Mouse (Mus musculus): Measurements from ENCODE around the gene Gm20671.
"Not testable (repeated sequence)": the region's sequence is repeated elsewhere in the genome, so short reads cannot be mapped to it uniquely, and the experiment has no call there.

Gm20671 gene

DNA sequence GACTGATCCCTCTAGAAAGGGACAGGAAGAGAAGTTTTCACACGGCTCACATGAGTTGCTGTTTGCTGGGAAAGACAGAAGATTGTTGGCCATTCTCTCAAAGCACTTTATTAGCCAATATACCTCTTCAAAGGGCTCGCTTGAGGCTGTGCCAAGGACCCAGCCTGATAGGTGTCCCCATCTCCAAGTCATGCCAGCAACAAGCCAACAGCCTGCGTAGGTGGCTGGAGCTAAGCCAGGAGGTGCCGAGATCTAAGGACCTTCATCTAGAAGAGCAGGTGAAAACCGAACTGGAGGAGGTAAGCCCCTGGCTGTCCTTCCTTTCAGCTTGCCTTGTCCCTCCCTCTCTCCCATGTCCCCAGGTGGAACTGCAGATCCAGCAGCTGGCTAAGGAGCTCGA lies 91.1 kb downstream of the Gm20671 start:
- DNase-seq (ENCODE audit: low read depth, low spot score), result no peak

DNA sequence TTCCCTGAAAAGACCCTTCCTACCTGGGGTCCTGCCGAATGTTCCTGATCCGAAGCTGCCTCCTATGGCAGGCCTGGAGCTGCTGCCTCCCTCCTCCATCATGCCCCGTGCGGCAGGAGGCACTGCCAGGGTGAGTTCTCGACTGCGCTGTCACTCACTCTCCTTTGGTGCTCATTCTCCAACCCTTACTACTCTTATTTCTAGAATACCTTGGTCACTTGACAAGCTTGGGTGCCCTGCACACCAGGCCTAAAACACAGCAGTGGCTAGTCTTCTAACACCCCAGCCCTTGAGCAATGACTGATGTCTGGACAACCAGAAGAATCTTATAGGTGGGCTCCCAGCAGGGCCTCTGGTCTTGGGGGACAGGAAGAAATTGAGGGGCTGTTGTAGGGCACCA lies 93.0 kb downstream of the Gm20671 start:
- not testable (repeated sequence) for DNase-seq (ENCODE audit: low read depth, low spot score)

DNA sequence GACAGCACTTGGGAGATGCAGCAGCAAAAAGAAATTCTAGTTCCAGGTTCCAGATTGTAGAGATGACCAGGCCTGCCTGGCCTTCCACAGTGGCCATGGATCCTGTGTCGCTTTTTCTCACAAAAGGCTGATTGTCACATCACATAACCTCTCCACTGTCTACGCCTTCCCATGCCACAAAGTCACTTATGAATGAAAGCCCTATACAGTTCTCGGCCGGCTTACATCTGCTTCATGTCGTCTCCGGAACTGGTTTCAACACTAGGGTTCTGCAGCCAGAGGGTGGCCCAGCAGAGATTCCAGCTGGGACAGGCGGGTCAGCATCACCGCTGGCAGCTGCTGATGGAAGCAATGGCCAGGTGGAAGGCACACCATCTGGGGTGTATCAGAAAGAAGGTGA lies 98.1 kb downstream of the Gm20671 start:
- DNase-seq (ENCODE audit: low read depth, low spot score), result no peak

DNA sequence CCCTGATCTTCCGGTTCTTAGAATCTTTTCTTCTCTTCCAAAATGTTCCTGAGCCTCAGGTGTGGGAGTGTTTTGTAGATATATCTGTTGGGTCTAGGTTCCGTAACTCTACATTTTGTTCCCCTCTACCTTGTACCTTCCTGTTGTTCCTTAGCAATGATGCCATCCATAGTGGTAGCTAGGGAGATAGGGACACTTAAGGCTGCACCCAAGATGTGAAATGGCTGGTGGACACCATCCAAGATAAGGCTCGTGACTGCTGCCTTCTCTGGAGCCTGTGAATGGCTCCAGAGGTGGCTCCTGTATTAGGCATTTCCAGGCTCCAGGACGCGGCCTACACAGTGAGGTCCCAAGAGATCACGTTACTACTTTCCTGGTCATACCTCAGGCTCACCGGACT lies 98.6 kb downstream of the Gm20671 start:
- no peak for DNase-seq (ENCODE audit: low read depth, low spot score)

DNA sequence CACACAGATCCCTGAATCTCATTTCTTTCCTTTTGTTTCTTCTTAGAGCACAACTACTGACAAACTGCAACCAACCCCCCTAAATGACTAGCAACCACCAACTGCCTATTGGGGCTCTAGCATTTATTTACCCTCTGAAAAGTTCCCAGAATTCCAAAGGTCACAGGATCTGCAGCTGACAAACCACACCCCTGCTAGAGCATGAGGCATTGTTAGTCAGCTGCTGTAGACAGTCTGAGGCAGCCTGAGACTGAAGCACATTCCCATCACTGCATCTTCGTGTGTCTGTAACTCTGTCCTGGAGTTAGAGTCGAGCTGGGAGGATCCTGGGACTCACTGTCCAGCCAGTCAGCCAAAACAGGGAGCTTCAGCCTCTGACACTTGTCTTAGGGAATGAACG lies 101.5 kb downstream of the Gm20671 start:
- DNase-seq (ENCODE audit: low read depth, low spot score), result not testable (repeated sequence)

DNA sequence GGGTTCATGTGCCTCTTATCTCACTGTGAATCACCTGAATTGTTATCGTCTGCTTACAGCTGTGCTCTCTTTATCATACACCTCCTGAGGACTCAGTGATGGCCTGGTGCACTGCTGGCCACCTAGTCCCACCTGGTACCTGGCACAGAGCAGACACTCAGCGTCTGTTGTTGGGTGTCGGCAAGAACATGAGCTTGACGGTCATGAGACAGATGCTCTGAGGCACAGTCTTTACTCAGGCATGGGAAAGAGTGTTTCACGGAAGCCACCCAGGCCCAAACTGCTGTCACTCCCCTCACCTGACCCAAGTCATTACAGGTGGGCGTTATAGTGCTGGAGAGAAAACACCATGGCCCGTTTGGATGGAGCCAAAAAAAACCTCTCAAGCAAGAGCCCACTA lies 102.9 kb downstream of the Gm20671 start:
- no peak for DNase-seq (ENCODE audit: low read depth, low spot score)

DNA sequence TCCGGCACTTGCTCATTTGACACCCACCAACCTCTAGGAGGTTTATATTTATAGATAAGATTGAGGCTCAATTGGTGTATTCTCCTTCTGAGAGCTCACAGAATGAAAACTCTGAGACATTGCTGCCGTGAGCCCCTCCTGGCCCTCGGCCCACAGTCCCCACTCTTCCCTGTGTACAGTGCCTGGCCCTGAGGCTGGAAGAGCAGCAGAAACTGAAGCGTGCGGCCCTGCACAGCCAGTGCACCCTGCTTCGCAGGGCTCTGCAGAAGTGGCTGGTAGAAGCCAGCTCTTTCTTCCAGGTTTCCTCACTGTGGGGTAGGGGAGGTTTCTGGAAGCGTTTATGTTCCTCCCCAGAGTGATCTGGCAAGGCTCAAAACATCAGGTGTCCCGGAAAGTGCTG lies 104.2 kb downstream of the Gm20671 start:
- not testable (repeated sequence) for DNase-seq (ENCODE audit: low read depth, low spot score)

DNA sequence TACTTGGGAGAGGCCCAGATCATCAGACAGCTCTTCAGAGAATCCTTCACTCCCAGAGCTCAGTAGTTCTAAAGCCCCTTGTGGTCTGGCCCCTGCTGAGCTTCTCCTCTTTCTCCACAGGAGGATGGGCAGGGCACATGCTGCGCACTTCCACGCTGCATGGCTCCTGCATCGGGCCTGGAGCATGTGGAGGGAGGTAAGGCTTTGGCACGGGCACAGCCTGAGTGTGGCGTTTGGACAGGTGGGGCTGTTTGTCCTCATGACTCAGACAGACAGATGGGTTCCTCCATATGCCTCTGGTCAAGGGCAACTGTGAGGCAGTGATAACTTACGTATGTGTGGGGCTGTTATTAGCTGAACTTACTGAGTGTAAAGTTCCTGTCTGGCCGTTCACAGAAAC lies 104.6 kb downstream of the Gm20671 start:
- no peak for DNase-seq (ENCODE audit: low read depth, low spot score)

DNA sequence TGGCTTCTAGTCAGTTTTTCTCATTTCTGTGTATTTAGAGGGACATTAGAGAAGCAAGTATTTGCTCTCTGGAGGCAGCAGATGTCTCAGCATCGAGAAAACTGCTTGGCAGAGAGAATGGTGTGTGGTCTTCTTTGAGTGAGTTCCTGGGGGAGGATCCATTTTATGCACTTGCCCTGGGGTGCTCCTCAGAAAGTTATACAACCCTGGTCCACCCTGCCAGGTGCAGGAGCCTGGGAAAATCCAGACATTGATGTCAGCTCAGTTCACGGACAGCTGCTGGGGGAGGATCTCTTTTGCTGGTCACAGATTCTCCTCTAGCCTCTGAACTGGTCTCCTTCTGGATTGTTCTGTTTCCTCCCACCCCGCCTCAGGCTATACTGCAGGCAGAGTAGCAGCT lies 105.6 kb downstream of the Gm20671 start:
- no peak for DNase-seq (ENCODE audit: low read depth, low spot score)

DNA sequence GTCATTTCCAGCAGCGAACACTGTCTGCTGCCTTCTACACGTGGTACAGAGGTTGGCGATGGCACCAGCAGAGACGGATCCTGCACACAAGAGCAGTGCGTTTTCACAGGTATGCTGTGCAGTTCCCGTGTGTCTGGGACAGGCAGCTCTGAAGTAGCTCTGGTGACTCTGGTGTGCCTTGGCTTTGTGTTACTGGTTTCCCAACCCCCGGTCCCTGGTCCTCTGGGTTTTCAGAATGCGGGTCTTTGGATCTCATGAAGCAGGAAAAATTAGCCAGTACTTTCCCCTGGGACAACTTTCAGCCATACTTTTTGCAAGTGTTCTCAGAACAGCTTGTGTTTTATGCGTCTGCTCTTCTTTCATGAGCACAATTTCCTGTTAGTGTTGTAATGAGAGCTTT lies 106.5 kb downstream of the Gm20671 start:
- no peak for DNase-seq (ENCODE audit: low read depth, low spot score)

DNA sequence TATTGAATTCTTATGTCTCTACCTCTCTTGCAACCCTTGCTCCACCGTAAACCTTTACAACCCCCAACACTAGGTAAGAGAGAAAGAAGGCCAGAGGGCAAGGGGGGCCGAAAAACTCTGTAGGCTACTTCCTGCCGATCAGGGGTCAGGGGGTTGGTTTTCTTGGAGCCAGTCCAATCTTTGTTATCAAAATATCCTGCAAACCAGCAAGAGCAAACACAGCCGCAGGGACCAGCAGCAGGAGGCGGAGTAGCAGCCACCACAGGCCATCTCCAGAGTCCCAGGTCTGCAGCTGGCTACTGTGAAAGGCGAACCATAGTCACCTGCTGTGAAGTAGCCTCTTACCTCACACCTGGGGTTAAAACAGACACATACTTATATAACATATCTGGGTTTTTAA lies 108.0 kb downstream of the Gm20671 start:
- no peak for DNase-seq (ENCODE audit: low read depth, low spot score)

DNA sequence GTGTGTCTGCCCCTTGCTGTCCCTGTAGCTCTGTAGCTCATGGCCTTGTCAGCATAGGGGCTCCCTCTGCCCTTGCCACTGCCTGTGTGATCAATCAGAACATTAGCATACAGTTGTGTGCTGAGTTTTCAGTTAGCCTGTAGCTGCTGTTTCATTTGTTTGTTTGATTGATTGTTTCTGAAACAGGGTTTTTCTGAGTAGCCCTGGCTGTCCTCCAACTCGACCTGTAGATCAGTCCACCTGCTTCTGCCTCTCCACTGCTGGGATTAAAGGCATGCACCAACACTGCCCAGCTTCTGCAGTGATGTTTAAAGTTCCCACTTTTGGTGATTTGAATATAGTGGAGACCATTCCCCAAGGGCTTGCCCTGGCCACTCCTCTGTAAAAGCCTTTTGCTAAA lies 109.2 kb downstream of the Gm20671 start:
- DNase-seq (ENCODE audit: low read depth, low spot score), result no peak

DNA sequence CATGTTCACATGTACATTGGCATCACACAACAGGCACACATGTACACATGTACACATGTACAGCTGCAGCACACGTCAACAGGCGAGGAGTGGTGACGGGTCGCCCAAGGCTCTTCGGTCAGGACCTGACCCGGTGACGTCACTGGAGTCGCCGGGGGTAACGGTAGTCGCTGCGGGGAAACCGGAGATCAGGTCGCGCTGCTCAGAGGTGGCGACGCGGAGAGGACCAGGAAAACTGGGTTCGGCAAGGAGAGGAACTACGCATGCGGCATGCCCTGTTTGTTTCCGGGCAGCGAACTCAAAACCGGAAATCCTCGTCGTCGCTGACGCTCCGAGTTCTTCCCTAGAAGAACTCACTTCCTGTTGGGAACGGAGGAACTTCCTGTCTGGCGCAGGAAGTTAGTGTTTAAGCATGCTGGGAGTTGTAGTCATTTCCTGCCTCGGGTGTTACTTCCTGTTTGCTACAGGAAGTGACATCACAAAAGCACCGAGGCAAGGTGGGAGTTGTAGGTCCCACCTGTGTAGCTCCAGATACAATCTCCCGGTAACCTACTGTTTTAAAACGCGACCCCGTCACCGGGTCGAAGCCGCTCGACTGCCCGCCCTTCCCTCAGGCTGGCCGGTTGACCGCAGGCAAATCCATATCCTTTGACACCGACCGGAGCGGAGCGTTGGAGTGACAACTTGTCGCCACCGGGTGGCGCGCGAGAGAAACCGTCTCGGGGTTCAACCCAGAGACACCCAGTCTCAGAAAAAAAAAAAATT lies 113.0 kb downstream of the Gm20671 start:
- peak; percentile 98 for DNase-seq (ENCODE audit: low read depth, low spot score)

DNA sequence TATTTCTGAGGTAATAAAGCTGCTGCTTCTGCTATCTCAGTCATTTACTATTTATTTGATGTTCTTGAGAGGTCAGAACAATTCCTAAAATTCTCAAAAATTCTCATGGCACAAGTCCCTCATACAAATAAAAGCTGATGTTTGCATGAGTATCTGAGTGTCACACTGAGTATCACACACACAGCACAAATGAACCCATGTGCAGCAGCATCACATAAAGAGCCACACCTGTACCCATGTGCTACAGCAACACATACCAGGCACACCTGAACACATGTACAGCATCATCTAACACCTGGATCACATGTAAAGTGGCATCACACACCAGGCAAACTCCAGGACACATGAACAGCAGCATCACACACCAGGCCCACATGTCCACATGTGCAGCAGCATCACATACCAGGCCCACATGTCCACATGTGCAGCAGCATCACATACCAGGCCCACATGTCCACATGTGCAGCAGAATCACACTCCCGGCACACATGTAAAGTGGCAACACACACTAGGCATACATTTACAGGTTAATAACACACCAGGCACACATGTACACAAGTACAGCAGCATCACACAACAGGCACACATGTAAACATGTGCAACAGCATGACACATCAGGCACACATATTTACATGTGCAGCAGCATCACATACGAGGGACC lies 113.7 kb downstream of the Gm20671 start:
- DNase-seq (ENCODE audit: low read depth, low spot score), result no peak

DNA sequence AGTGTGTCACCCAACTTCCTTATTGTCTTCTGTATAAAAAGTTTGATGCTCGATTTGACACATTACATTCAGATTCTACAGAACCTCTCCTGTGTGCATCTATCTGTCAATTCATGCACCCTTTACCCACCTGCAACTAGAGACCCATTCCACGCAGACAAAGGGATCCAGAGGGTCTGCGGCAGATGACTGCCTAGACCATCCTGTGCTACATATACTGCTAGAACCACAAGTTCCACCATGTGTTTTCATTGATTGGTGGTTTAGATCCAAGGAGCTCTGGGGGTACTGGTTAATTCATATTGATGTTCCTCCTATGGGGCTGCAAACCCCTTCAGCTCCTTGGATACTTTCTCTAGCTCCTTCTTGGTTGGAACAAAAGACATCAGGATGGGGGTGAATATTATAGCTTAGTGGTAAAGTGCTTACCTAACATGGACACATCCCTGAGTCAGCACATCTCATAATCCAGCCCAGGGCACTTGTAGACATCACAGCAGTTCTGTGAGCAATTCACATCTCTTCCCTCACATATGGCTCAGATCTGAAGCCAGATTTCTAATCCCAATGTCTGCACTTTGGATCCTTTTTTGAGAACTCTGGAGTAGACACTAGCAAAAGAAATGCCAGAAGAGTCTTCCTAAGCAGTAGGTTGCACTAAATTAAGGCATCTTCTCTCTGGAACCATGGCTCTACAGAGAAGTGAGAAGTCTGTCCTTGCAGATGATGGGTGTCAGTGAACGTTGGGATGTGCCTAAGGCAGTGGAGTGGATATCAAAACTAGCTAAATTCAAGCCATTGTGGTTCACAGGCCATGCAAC lies 114.5 kb downstream of the Gm20671 start:
- DNase-seq (ENCODE audit: low read depth, low spot score), result peak; percentile 65

DNA sequence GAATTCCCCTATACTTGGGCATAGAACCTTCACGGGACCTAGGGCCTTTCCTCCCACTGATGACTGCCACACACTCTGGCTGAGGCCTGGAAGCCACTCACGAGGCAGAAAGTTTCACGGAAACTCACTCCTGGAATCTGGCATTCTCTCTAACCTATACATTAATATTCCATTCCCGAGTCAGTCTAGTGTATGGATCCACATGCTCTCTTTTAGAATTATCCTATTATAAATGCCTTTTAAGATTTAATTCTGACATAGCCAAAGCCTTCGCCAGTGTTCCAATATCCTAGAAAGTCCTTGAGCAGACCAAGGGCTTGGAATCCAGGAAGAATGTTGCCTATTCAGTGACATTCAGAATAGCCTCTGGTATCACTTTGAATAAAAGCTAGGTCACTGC lies 115.4 kb downstream of the Gm20671 start:
- peak; percentile 43 for DNase-seq (ENCODE audit: low read depth, low spot score)

DNA sequence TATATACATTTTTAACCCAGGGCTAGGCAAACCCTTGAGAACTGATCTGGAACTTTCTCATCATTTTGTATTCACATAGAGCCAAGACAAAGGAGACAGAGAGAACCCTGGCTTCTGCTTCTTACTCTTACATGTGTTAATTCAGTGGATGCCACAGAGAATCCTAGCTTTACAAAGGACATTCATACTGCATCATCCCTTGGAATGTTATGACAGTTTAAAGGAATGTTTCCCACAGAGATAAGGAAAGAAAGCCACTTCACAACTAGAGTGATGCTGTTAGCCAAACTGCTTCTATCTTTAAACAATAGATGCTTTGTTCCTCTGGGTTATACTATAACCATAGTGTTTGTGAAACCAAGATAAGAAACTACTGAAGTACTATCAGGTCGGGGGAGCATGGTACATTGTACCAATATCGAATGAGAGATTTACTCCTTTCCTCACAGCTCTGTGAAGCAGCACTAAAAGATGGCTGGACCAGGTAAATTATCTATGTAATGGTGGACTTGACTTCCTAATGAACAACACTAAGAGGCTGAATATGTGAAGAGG lies 120.6 kb downstream of the Gm20671 start:
- DNase-seq (ENCODE audit: low read depth, low spot score), result no peak

DNA sequence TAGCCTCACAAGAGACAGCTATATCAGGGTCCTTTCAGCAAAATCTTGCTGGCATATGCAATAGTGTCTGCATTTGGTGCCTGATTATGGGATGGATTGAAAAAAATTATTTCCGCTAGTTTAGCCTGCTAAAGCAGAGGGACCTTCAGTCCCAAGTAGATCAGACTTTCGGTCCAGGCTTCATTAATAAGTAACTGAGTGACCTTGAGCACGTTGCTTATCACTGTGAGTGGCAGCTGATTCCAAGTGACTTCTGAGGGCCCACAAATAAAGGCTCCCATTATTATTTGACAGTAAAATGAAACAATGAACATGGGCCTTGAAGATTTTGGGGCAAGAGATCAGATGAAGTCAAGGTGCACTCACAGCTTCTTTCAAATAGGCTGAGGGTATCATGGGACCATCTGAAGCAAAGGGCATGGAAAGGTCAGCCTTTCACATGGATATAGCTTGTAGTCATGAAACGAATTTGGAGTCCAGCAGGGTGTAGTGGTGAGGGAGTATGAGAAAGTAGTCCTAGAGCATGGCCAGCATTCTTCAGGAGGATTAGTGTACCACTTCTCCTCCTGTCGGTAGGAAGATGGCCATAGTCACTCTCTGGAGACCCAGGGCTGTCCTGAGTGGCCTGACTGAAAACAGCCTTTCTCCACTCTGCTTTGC lies 129.6 kb downstream of the Gm20671 start:
- DNase-seq (ENCODE audit: low read depth, low spot score), result no peak

DNA sequence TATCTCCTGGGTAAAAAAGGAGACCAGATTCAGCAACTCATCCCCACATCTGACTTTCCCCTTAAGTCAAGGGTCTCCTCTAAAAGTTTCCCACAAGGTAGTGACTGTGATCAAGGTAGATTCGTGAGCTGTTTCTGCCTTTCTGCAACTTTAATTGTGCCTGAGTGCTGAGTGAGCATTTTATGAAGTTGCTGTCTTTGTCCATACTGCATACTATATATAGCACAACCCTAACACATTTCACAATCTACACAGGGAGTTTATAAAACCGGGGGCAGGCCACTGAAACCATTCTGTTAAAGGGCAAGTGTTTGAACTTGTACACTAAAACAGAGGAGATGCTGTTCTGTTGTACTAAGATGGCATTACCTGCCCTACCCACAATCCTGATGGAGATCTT lies 133.5 kb downstream of the Gm20671 start:
- no peak for DNase-seq (ENCODE audit: low read depth, low spot score)
